Mouse (Mus musculus) ES-Bruce4 (cell line): ENCODE measurements around the gene Sox4. TPM values are rescaled to one million over a fixed set of nuclear protein-coding genes. Genes with fewer than 3 reads are reported as not detected.

Source experiments
- H3K27ac ChIP-seq: 2 replicates; pipeline ENCODE4 v1.5.1; 2012; ENCODE audit warnings: low read length, inconsistent platforms; ENCODE audit not compliant: insufficient read depth
- H3K27me3 ChIP-seq: 2 replicates; pipeline ENCODE4 v1.6.1; 2012; ENCODE audit warnings: mild to moderate bottlenecking, low read length, inconsistent platforms; ENCODE audit not compliant: control insufficient read depth, poor library complexity, insufficient read depth, severe bottlenecking
- H3K36me3 ChIP-seq: 2 replicates; pipeline ENCODE4 v1.6.1; 2012; ENCODE audit warnings: inconsistent platforms, mild to moderate bottlenecking, low read length, moderate library complexity; ENCODE audit not compliant: control insufficient read depth, poor library complexity, insufficient read depth, severe bottlenecking
- H3K4me1 ChIP-seq: one replicate; pipeline ENCODE4 v1.8.1; 2011; ENCODE audit warnings: low read length; ENCODE audit not compliant: control insufficient read depth, insufficient read depth
- H3K4me3 ChIP-seq: 2 replicates; pipeline ENCODE4 v1.5.1; 2011; ENCODE audit warnings: low read depth, mild to moderate bottlenecking, low read length
- H3K9ac ChIP-seq: 2 replicates; pipeline ENCODE4 v1.6.1; 2012; ENCODE audit warnings: low read depth, mild to moderate bottlenecking, inconsistent platforms; ENCODE audit not compliant: poor library complexity, severe bottlenecking
- H3K9me3 ChIP-seq: replicated peaks from 2 replicates; pipeline ENCODE4 v1.6.1; 2012; ENCODE audit warnings: mild to moderate bottlenecking, low read length, inconsistent platforms; ENCODE audit not compliant: control insufficient read depth, poor library complexity, insufficient read depth, severe bottlenecking
- CTCF ChIP-seq: IDR thresholded peaks from one replicate; pipeline ENCODE4 v1.8.1; 2011; ENCODE audit warnings: low read depth, low read length
- EP300 ChIP-seq: IDR thresholded peaks from 2 replicates; pipeline ENCODE4 v1.6.1; 2011; ENCODE audit warnings: low read depth, low read length; ENCODE audit not compliant: insufficient read depth
- POLR2A ChIP-seq: IDR thresholded peaks from one replicate; pipeline ENCODE4 v1.8.1; 2011; ENCODE audit warnings: low read length; ENCODE audit not compliant: insufficient read depth
- polyA plus RNA-seq: library from polyadenylated mRNA; stranded (reverse); fragments of >200 nt; gene quantifications from 2 replicates; pipeline ENCODE4 v1.2.4, GENCODE M21; 2011; ENCODE audit warnings: low read depth; ENCODE audit not compliant: missing spikeins, insufficient read depth, insufficient read length

Sox4 gene
- polyA plus RNA-seq, 1 experiment, result 31.3 TPM

DNA sequence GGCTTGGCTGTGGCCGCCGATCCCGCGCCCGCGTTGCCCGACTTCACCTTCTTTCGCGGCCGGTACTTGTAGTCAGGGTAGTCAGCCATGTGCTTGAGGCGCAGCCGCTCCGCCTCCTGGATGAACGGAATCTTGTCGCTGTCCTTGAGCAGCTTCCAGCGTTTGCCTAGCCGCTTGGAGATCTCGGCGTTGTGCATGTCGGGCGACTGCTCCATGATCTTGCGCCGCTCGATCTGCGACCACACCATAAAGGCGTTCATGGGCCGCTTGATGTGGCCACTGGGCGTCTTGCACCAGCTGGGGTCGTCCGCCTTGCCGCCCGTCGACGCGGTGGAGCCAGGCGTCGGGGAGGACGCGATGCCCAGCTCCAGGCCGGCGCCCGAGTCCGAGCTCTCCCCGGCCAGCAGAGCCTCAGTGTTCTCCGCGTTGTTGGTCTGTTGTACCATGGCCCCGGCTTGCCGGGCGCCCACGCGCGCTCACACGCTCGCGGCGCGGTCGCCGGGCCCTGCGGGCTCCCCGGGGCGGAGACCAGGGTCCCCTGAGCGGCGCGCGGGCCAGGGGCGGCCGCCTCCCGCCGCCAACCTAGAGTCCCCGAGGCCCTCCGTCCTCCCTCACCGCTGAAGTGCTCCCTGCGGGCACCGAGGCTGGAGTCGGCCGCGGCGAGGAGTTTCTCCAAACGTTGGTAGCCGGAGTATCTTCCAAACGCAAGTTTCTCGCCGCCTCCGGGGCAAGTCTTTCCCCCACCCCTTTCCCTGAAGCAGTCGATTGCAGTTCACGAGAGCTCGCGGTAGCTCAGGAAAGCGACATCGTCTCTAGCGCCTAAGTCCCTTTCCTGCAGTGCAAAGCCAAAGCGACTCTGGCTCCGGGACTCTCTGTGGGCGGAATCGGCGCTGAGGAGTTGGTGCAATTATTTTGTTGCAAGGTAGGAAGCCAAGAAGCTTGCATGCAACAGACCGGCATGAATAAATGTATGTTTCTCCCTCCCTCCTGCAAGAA, 639 bp downstream of the Sox4 start:
- no peaks in the 10 kb centered on the region for H3K9me3 ChIP-seq

GRCm38 (mm10) chr13:28951691-28952575, 1.6 kb downstream of the Sox4 start:
- TF ChIP-seq EP300, result no peak
- TF ChIP-seq CTCF, result no peak
- no peak for TF ChIP-seq POLR2A
- H3K36me3 ChIP-seq, result no peaks in the 10 kb centered on the region

More for the DNA sequence above, 639 bp downstream of the Sox4 start:
- no peak for TF ChIP-seq POLR2A
- no peak for TF ChIP-seq EP300
- no peak for TF ChIP-seq CTCF
- Histone ChIP-seq H3K4me1 (peaks cover 2% of the 10 kb centered on the region), H3K27ac (no peak overlapping the region), H3K27me3 (no peaks in the 10 kb centered on the region), H3K36me3 (no peaks in the 10 kb centered on the region), H3K4me3 (peak overlapping the region; percentile 82), H3K9ac (peak overlapping the region; percentile 77)

GRCm38 (mm10) chr13:28950623-28951491, 2.7 kb downstream of the Sox4 start:
- no peaks in the 10 kb centered on the region for H3K36me3 ChIP-seq
- H3K9me3 ChIP-seq, result no peaks in the 10 kb centered on the region
- no peak for TF ChIP-seq POLR2A
- no peak for TF ChIP-seq EP300
- no peak for TF ChIP-seq CTCF
- H3K27me3 ChIP-seq, result no peaks in the 10 kb centered on the region
- peak overlapping the region; percentile 82 for H3K4me3 ChIP-seq
- peak overlapping the region; percentile 77 for H3K9ac ChIP-seq
- H3K4me1 ChIP-seq, result peaks cover 2% of the 10 kb centered on the region
- H3K27ac ChIP-seq, result no peak overlapping the region

More at GRCm38 (mm10) chr13:28951691-28952575, 1.6 kb downstream of the Sox4 start:
- Histone ChIP-seq H3K9me3 (no peaks in the 10 kb centered on the region), H3K9ac (peak overlapping the region; percentile 77), H3K4me1 (peaks cover 2% of the 10 kb centered on the region), H3K27ac (no peak overlapping the region), H3K27me3 (no peaks in the 10 kb centered on the region), H3K4me3 (peak overlapping the region; percentile 82)

DNA sequence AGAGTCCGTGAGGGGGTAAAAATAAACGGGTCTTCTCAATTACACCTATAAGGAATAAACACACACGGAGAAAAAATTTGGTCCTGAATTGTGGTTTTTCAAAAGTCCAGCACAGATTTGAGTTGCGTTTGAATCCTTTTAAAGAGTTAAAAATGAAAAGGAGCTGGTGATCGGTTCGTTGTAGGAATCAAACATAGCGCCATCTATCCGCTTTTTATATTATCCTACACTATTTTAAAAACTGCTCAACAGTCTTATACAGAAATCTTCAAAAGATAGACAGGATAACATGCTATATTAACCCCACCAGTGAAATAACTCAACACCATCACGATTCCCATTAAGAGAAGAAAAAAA, 3.3 kb downstream of the Sox4 start:
- TF ChIP-seq EP300, result no peak
- no peak for TF ChIP-seq POLR2A
- TF ChIP-seq CTCF, result no peak
- Histone ChIP-seq H3K36me3 (no peaks in the 10 kb centered on the region), H3K4me3 (peak overlapping the region; percentile 82; the same call in 1 of the 2 replicates), H3K27ac (no peak overlapping the region), H3K4me1 (peaks cover 2% of the 10 kb centered on the region), H3K9me3 (no peaks in the 10 kb centered on the region), H3K9ac (peak overlapping the region; percentile 77), H3K27me3 (no peaks in the 10 kb centered on the region)

DNA sequence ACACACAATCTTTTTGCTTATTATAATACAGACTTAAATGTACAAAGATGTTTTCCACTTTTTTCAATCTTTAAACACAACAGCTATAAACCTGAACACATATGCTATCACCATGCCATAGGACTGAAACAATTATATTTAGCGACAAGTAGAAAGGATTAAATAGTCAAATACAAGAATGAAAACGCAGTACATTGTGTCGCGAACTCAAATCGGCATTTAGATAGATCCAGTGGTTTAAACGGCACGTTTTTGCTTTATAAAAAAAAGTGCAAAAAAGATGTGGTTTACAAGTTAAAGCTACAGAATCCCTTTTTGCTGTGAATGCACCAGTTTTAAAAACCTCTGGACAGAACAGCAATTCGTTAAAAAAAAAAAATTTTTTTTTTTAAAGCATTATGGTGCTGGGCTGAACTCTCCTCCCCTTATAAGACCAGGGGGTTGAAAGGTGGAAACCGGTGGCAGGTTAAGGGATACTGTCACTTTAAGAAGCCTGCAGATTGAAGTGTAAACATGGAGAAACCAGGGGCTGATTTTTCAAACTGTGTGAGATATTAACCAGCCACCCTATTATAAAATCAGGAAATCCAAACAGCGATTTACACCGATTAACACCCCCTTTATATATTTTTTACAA, 4.1 kb downstream of the Sox4 start:
- Histone ChIP-seq H3K4me1 (peaks cover 2% of the 10 kb centered on the region), H3K9ac (no peak overlapping the region), H3K27me3 (no peaks in the 10 kb centered on the region), H3K4me3 (no peak overlapping the region), H3K27ac (no peak overlapping the region), H3K9me3 (no peaks in the 10 kb centered on the region), H3K36me3 (no peaks in the 10 kb centered on the region)
- no peak for TF ChIP-seq CTCF
- TF ChIP-seq POLR2A, result no peak
- no peak for TF ChIP-seq EP300
